Mouse (Mus musculus): Measurements from ENCODE around the gene Atrnl1. TPM values are rescaled to one million over a fixed set of nuclear protein-coding genes. Genes with fewer than 3 reads are reported as not detected.
A peak's percentile ranks its signal among the peaks of the same experiment; 100 is the strongest.

The Atrnl1 gene
- polyA plus RNA-seq, 1 experiment from 2014 or later: 5.6 TPM

DNA sequence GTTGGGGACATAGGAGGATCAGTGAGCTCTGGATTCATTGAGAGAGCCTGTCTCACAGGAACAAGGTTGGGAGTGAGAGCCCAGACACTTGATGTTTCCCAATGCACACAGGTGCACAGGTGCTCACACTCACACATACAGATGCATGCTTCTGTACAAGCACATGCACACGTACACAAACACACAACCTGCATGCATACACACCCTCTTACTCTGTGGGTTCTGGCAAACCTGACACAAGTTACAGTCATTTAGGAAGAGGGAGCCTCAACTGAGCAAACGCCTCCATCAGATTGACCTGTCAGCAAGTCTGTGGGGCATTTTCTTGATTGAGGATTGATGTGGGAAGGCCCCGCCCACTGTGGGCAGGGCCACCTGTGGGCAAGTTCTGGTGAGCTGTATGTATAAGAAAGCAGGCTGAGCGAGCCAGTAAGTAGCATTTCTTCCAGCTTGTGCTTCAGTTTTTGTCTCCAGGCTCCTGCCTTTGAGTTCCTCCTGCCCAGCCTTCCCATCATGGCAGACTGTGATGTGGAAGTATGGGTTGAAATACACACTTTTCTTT is 25.5 kb upstream of the Atrnl1 start:
- H3K4me1 ChIP-seq (ENCODE audit: control insufficient read depth, insufficient read depth, low read length): no peaks in the 10 kb centered on the region
- peak; percentile 80 for DNase-seq (ENCODE audit: low spot score, missing footprints)
- no peaks in the 10 kb centered on the region for H3K36me3 ChIP-seq (ENCODE audit: control insufficient read depth, insufficient read depth, low read length)
- H3K9me3 ChIP-seq (ENCODE audit: control insufficient read depth, low read length): no peaks in the 10 kb centered on the region
- H3K27ac ChIP-seq (ENCODE audit: low read depth, low read length): no peak overlapping the region
- H3K27me3 ChIP-seq (ENCODE audit: control insufficient read depth, insufficient read depth, low read length): no peaks in the 10 kb centered on the region
- H3K4me2 ChIP-seq: no peak overlapping the region
- H3K9ac ChIP-seq (ENCODE audit: low read length): no peak overlapping the region
- WGBS: 70% methylated on average over 4 of the region's 4 CpGs
- H3K4me3 ChIP-seq (ENCODE audit: low read depth, low read length): no peak overlapping the region
- no peak for ATAC-seq (ENCODE audit: low FRiP score)

DNA sequence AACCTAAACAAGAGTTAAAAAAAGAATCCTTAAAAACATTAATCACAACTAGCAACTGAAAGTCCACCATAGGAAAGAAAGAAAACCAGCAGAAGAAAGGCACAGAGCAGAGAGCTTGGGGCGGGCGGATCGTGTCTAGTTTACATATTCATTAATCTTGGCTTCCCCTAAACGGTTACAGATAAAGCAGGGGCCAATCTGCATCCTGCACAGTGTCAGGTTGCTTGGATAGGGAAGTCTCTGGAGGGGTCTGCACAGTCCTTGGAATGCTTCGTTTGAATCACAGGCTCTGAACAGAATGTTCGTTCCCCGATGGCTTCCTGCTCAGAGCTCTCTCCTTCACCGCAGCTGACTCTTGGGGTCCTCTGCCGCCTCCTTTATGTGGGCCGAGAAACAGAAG is 24.7 kb upstream of the Atrnl1 start:
- H3K27me3 ChIP-seq (ENCODE audit: control insufficient read depth, insufficient read depth, low read length): no peaks in the 10 kb centered on the region
- H3K4me3 ChIP-seq (ENCODE audit: low read depth, low read length): no peak overlapping the region
- H3K9ac ChIP-seq (ENCODE audit: low read length): no peak overlapping the region
- no peaks in the 10 kb centered on the region for H3K36me3 ChIP-seq (ENCODE audit: control insufficient read depth, insufficient read depth, low read length)
- no peak overlapping the region for H3K4me2 ChIP-seq
- DNase-seq (ENCODE audit: low spot score, missing footprints) (peak; percentile 17), ATAC-seq (ENCODE audit: low FRiP score) (no peak)
- no peaks in the 10 kb centered on the region for H3K9me3 ChIP-seq (ENCODE audit: control insufficient read depth, low read length)
- H3K27ac ChIP-seq (ENCODE audit: low read depth, low read length): no peak overlapping the region
- H3K4me1 ChIP-seq (ENCODE audit: control insufficient read depth, insufficient read depth, low read length): no peaks in the 10 kb centered on the region
- 50% methylated on average over 10 of the region's 10 CpGs for WGBS

DNA sequence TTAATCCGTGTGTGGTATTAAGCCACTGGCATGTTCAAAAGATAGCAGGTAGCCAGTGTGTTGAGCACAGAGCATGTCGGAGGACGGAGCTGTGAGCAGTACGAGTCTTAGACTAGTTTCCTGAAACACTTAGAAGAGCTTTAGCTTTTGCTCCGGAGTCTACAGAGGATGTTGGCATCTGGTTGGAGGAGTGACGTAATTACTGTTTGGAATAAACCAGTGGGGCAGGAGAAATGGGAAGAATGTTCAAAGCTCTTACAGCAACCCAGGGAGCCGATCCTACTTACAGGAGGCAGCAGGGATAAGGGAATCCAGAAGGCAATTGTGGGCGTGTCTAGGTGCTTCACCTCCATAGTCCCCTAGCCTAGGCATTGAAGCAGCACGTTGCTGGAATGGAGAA is 21.3 kb upstream of the Atrnl1 start:
- no peaks in the 10 kb centered on the region for H3K9me3 ChIP-seq (ENCODE audit: control insufficient read depth, low read length)
- WGBS: 77% methylated on average over 9 of the region's 9 CpGs
- no peak overlapping the region for H3K4me3 ChIP-seq (ENCODE audit: low read depth, low read length)
- H3K27ac ChIP-seq (ENCODE audit: low read depth, low read length): no peak overlapping the region
- no peak overlapping the region for H3K9ac ChIP-seq (ENCODE audit: low read length)
- no peak for ATAC-seq (ENCODE audit: low FRiP score)
- H3K4me2 ChIP-seq: no peak overlapping the region
- no peaks in the 10 kb centered on the region for H3K4me1 ChIP-seq (ENCODE audit: control insufficient read depth, insufficient read depth, low read length)
- no peaks in the 10 kb centered on the region for H3K27me3 ChIP-seq (ENCODE audit: control insufficient read depth, insufficient read depth, low read length)
- DNase-seq (ENCODE audit: low spot score, missing footprints): peak; percentile 70
- H3K36me3 ChIP-seq (ENCODE audit: control insufficient read depth, insufficient read depth, low read length): no peaks in the 10 kb centered on the region

- Histone ChIP-seq H3K4me2 (no peak overlapping the region), H3K9me3 (ENCODE audit: control insufficient read depth, low read length) (no peaks in the 10 kb centered on the region), H3K27ac (ENCODE audit: low read depth, low read length) (no peak overlapping the region), H3K36me3 (ENCODE audit: control insufficient read depth, insufficient read depth, low read length) (no peaks in the 10 kb centered on the region), H3K4me1 (ENCODE audit: control insufficient read depth, insufficient read depth, low read length) (no peaks in the 10 kb centered on the region), H3K27me3 (ENCODE audit: control insufficient read depth, insufficient read depth, low read length) (no peaks in the 10 kb centered on the region), H3K9ac (ENCODE audit: low read length) (no peak overlapping the region), H3K4me3 (ENCODE audit: low read depth, low read length) (no peak overlapping the region)
- no peak for ATAC-seq (ENCODE audit: low FRiP score)
- DNase-seq (ENCODE audit: low spot score, missing footprints): peak; percentile 69
- WGBS: 87% methylated on average over 5 of the region's 5 CpGs
Observed at GRCm38 (mm10) chr19:57590895-57591294, 19.9 kb upstream of the Atrnl1 start.

DNA sequence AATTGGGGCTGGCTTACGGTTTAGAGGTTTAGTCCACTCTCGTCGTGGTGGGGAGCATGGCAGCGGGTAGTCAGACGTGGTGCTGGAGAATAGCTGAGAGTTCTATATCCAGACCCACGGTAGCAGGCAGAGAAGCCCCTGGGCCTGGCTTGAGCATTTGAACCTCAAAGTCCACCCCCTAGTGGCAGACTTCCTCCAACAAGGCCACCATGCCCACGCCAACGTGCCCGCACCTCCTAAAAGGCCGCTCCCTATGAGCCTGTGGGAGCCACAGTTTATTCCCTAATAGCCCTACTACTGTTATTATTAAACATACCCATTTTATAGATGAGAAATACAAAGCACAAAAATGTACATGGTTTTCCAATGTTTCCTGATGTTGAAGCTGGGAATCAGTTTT is 19.2 kb upstream of the Atrnl1 start:
- Histone ChIP-seq H3K4me1 (ENCODE audit: control insufficient read depth, insufficient read depth, low read length) (no peaks in the 10 kb centered on the region), H3K27ac (ENCODE audit: low read depth, low read length) (no peak overlapping the region), H3K4me2 (no peak overlapping the region), H3K27me3 (ENCODE audit: control insufficient read depth, insufficient read depth, low read length) (no peaks in the 10 kb centered on the region), H3K4me3 (ENCODE audit: low read depth, low read length) (no peak overlapping the region), H3K9me3 (ENCODE audit: control insufficient read depth, low read length) (no peaks in the 10 kb centered on the region), H3K36me3 (ENCODE audit: control insufficient read depth, insufficient read depth, low read length) (no peaks in the 10 kb centered on the region), H3K9ac (ENCODE audit: low read length) (no peak overlapping the region)
- DNase-seq (ENCODE audit: low spot score, missing footprints): peak; percentile 17
- ATAC-seq (ENCODE audit: low FRiP score): no peak
- WGBS: 80% methylated on average over 10 of the region's 10 CpGs

DNA sequence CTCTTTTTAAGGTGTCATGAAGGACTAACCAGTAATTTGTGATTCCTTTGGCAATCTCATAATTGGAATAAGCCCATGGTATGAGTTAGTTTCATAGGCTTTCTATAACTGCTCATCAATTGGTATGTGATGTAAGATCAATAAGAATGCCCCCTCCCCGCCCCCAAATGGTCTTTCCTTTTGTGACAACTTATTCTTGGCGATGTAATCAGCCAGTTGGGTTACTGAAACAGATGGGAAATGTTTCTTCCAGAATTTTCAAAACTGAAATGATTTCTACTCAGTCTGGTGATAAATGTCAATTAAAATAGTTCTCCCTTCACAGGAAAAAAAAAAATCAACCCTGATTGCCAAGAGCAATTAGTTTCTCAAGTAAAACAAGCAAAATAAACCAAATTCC is 18.5 kb upstream of the Atrnl1 start:
- DNase-seq (ENCODE audit: low spot score, missing footprints) (peak; percentile 17), ATAC-seq (ENCODE audit: low FRiP score) (no peak)
- no peak overlapping the region for H3K27ac ChIP-seq (ENCODE audit: low read depth, low read length)
- H3K4me3 ChIP-seq (ENCODE audit: low read depth, low read length): no peak overlapping the region
- H3K27me3 ChIP-seq (ENCODE audit: control insufficient read depth, insufficient read depth, low read length): no peaks in the 10 kb centered on the region
- no peaks in the 10 kb centered on the region for H3K4me1 ChIP-seq (ENCODE audit: control insufficient read depth, insufficient read depth, low read length)
- no peaks in the 10 kb centered on the region for H3K9me3 ChIP-seq (ENCODE audit: control insufficient read depth, low read length)
- WGBS: 89% methylated on average over 2 of the region's 2 CpGs
- no peak overlapping the region for H3K4me2 ChIP-seq
- no peak overlapping the region for H3K9ac ChIP-seq (ENCODE audit: low read length)
- H3K36me3 ChIP-seq (ENCODE audit: control insufficient read depth, insufficient read depth, low read length): no peaks in the 10 kb centered on the region

- WGBS: 84% methylated on average over 8 of the region's 8 CpGs
- H3K27ac ChIP-seq (ENCODE audit: low read depth, low read length): no peak overlapping the region
- H3K9me3 ChIP-seq (ENCODE audit: control insufficient read depth, low read length): no peaks in the 10 kb centered on the region
- H3K9ac ChIP-seq (ENCODE audit: low read length): no peak overlapping the region
- no peaks in the 10 kb centered on the region for H3K27me3 ChIP-seq (ENCODE audit: control insufficient read depth, insufficient read depth, low read length)
- H3K4me1 ChIP-seq (ENCODE audit: control insufficient read depth, insufficient read depth, low read length): no peaks in the 10 kb centered on the region
- H3K36me3 ChIP-seq (ENCODE audit: control insufficient read depth, insufficient read depth, low read length): no peaks in the 10 kb centered on the region
- no peak overlapping the region for H3K4me3 ChIP-seq (ENCODE audit: low read depth, low read length)
- no peak for ATAC-seq (ENCODE audit: low FRiP score)
- DNase-seq (ENCODE audit: low spot score, missing footprints): no peak
- no peak overlapping the region for H3K4me2 ChIP-seq
Observed at GRCm38 (mm10) chr19:57599126-57599525, 11.7 kb upstream of the Atrnl1 start.

GRCm38 (mm10) chr19:57600233-57600929 is 10.5 kb upstream of the Atrnl1 start:
- Histone ChIP-seq H3K27me3 (ENCODE audit: control insufficient read depth, insufficient read depth, low read length) (no peaks in the 10 kb centered on the region), H3K9me3 (ENCODE audit: control insufficient read depth, low read length) (no peaks in the 10 kb centered on the region), H3K9ac (ENCODE audit: low read length) (no peak overlapping the region), H3K4me2 (no peak overlapping the region), H3K4me3 (ENCODE audit: low read depth, low read length) (no peak overlapping the region), H3K27ac (ENCODE audit: low read depth, low read length) (no peak overlapping the region), H3K36me3 (ENCODE audit: control insufficient read depth, insufficient read depth, low read length) (no peaks in the 10 kb centered on the region), H3K4me1 (ENCODE audit: control insufficient read depth, insufficient read depth, low read length) (no peaks in the 10 kb centered on the region)
- DNase-seq (ENCODE audit: low spot score, missing footprints) (no peak), ATAC-seq (ENCODE audit: low FRiP score) (no peak)
- WGBS: 77% methylated on average over 16 of the region's 16 CpGs

GRCm38 (mm10) chr19:57600930-57601328 is 9.9 kb upstream of the Atrnl1 start:
- no peak for ATAC-seq (ENCODE audit: low FRiP score)
- no peaks in the 10 kb centered on the region for H3K4me1 ChIP-seq (ENCODE audit: control insufficient read depth, insufficient read depth, low read length)
- H3K9me3 ChIP-seq (ENCODE audit: control insufficient read depth, low read length): no peaks in the 10 kb centered on the region
- no peak overlapping the region for H3K9ac ChIP-seq (ENCODE audit: low read length)
- DNase-seq (ENCODE audit: low spot score, missing footprints): no peak
- 78% methylated on average over 2 of the region's 2 CpGs for WGBS
- H3K36me3 ChIP-seq (ENCODE audit: control insufficient read depth, insufficient read depth, low read length): no peaks in the 10 kb centered on the region
- no peak overlapping the region for H3K4me2 ChIP-seq
- H3K27me3 ChIP-seq (ENCODE audit: control insufficient read depth, insufficient read depth, low read length): no peaks in the 10 kb centered on the region
- no peak overlapping the region for H3K27ac ChIP-seq (ENCODE audit: low read depth, low read length)
- H3K4me3 ChIP-seq (ENCODE audit: low read depth, low read length): no peak overlapping the region
